Mouse (Mus musculus) olfactory bulb, adult 2 months (tissue): ENCODE measurements around the gene Ank3.

Experiments
- CTCF ChIP-seq: fragments of 200-500 bp; IDR thresholded peaks from 2 replicates; pipeline ENCODE4 v1.5.1; 2012; ENCODE audit warnings: low read depth, mild to moderate bottlenecking, low read length, moderate library complexity; ENCODE audit not compliant: insufficient read depth
- POLR2A ChIP-seq: fragments of 200-500 bp; IDR thresholded peaks from 2 replicates; pipeline ENCODE4 v1.6.1; 2012; ENCODE audit warnings: mild to moderate bottlenecking, low read depth, low read length, moderate library complexity; ENCODE audit not compliant: insufficient read depth

- TF ChIP-seq POLR2A (no peak), CTCF (no peak)
These were observed 476.2 kb downstream of the Ank3 start for GRCm38 (mm10) chr10:69874806-69875205.
